Mouse (Mus musculus) olfactory bulb, adult 2 months (tissue): ENCODE data around the gene Prim1.

ENCODE experiments used
- CTCF ChIP-seq: fragments of 200-500 bp; IDR thresholded peaks from 2 replicates; pipeline ENCODE4 v1.5.1; 2012; ENCODE audit warnings: low read depth, mild to moderate bottlenecking, low read length, moderate library complexity; ENCODE audit not compliant: insufficient read depth
- POLR2A ChIP-seq: fragments of 200-500 bp; IDR thresholded peaks from 2 replicates; pipeline ENCODE4 v1.6.1; 2012; ENCODE audit warnings: mild to moderate bottlenecking, low read depth, low read length, moderate library complexity; ENCODE audit not compliant: insufficient read depth

DNA sequence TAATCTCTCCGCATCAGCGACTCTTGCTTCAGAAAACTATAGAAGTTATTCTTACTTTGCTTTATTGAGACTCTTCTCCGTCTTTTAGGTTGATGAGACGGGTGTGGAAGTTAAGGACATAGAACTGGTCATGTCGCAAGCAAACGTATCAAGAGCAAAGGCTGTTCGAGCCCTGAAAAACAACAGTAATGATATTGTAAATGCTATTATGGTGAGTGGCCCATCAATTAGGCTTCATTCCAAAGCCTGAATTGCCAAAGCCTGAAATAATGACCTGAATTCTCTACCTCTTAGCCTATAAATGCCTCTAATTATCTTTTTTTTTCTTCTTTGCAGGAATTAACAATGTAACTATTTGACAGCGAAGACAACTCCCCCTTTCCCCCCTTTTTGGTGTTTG is 33.2 kb downstream of the Prim1 start:
- TF ChIP-seq CTCF (no peak), POLR2A (no peak)
